In genomic region chr16:43131077-43131476, GRCm38 (mm10) we compare ENCODE assay signal across 16 mouse cellular contexts.
A peak's percentile ranks its signal among the peaks of the same experiment; 100 is the strongest.
DNase-seq lines count a peak whose midpoint lies in the region; ATAC-seq lines count a peak whose summit lies in the region.
"Had no signal": no experiment of that assay in that cellular context is flagged by ENCODE, and none has a peak within 500 bp of the region (broad histone marks: within the 10 kb centered on the region; RNA-seq: fewer than 3 reads in every experiment).

No protein-coding gene starts in this region.

- no peaks in the 10 kb centered on the region for H3K9me3 ChIP-seq in forebrain, embryonic 16.5 days (ENCODE audit: control insufficient read depth, low read length)
- no peaks in the 10 kb centered on the region for H3K9me3 ChIP-seq in forebrain, embryonic 11.5 days (ENCODE audit: control insufficient read depth, low read length)
- no peaks in the 10 kb centered on the region for H3K9me3 ChIP-seq in midbrain, embryonic 16.5 days (replicated peaks; ENCODE audit: control insufficient read depth, low read length, poor library complexity, severe bottlenecking)
- H3K9me3 ChIP-seq in midbrain, embryonic 13.5 days, result no peaks in the 10 kb centered on the region
- H3K9me3 ChIP-seq: midbrain, embryonic 12.5 days; neural tube, embryonic 12.5 days; stomach, embryonic 15.5 days had no signal

- no peak overlapping the region for H3K4me3 ChIP-seq in forebrain, embryonic 16.5 days (replicated peaks; ENCODE audit: low read length)
- H3K4me3 ChIP-seq in forebrain, embryonic 11.5 days (ENCODE audit: low read depth, low read length), result no peak overlapping the region
- no peak overlapping the region for H3K4me3 ChIP-seq in midbrain, embryonic 16.5 days (ENCODE audit: low read depth, low read length)
- no peak overlapping the region for H3K4me3 ChIP-seq in midbrain, embryonic 13.5 days (replicated peaks)
- H3K4me3 ChIP-seq: midbrain, embryonic 12.5 days; neural tube, embryonic 12.5 days; stomach, embryonic 15.5 days had no signal

- H3K4me1 ChIP-seq in forebrain, embryonic 16.5 days (replicated peaks; ENCODE audit: control insufficient read depth, insufficient read depth, low read length), result peaks cover 11% of the 10 kb centered on the region
- H3K4me1 ChIP-seq in forebrain, embryonic 11.5 days (replicated peaks; ENCODE audit: control insufficient read depth, insufficient read depth, low read length), result no peaks in the 10 kb centered on the region
- no peaks in the 10 kb centered on the region for H3K4me1 ChIP-seq in midbrain, embryonic 16.5 days (ENCODE audit: control insufficient read depth, insufficient read depth, low read length)
- H3K4me1 ChIP-seq in midbrain, embryonic 13.5 days (replicated peaks), result peaks cover 6% of the 10 kb centered on the region; the same call in 1 of the 2 replicates
- H3K4me1 ChIP-seq: stomach, embryonic 15.5 days had no signal

- peak overlapping the region; percentile 61; the same call in 1 of the 2 replicates for H3K27ac ChIP-seq in forebrain, embryonic 16.5 days (ENCODE audit: low read length)
- no peak overlapping the region for H3K27ac ChIP-seq in forebrain, embryonic 11.5 days (ENCODE audit: low read depth, low read length)
- H3K27ac ChIP-seq in midbrain, embryonic 16.5 days (ENCODE audit: low read length), result peak overlapping the region; percentile 41; the same call in 1 of the 2 replicates
- H3K27ac ChIP-seq in midbrain, embryonic 13.5 days, result no peak overlapping the region
- H3K27ac ChIP-seq: midbrain, embryonic 12.5 days; neural tube, embryonic 12.5 days; stomach, embryonic 15.5 days had no signal

- H3K27me3 ChIP-seq in forebrain, embryonic 16.5 days (replicated peaks; ENCODE audit: control insufficient read depth, insufficient read depth, low read length), result no peaks in the 10 kb centered on the region
- H3K27me3 ChIP-seq in forebrain, embryonic 11.5 days (ENCODE audit: control insufficient read depth, insufficient read depth, low read length), result no peaks in the 10 kb centered on the region
- no peaks in the 10 kb centered on the region for H3K27me3 ChIP-seq in midbrain, embryonic 16.5 days (ENCODE audit: control insufficient read depth, insufficient read depth, low read depth, low read length)
- no peaks in the 10 kb centered on the region for H3K27me3 ChIP-seq in midbrain, embryonic 13.5 days
- H3K27me3 ChIP-seq: midbrain, embryonic 12.5 days; neural tube, embryonic 12.5 days; Patski; stomach, embryonic 15.5 days had no signal

- DNase-seq in forebrain, embryonic 11.5 days (ENCODE audit: low spot score), result no peak
- DNase-seq in gonadal fat pad, adult 2 months (ENCODE audit: low read depth), result peak; percentile 4
- no peak for DNase-seq in right cerebral cortex, adult 18-20 months
- DNase-seq: gastrocnemius, postnatal 10 days; heart, postnatal 10 days; liver; lung, adult 18-20 months; lung, postnatal 36 days had no signal

- no peak overlapping the region for H3K9ac ChIP-seq in forebrain, embryonic 16.5 days (replicated peaks; ENCODE audit: low read depth, low read length)
- H3K9ac ChIP-seq in forebrain, embryonic 11.5 days (ENCODE audit: low read length), result no peak overlapping the region
- H3K9ac ChIP-seq in midbrain, embryonic 16.5 days (ENCODE audit: low read depth, low read length), result no peak overlapping the region
- H3K9ac ChIP-seq in midbrain, embryonic 13.5 days (replicated peaks), result no peak overlapping the region
- H3K9ac ChIP-seq: midbrain, embryonic 12.5 days; neural tube, embryonic 12.5 days; stomach, embryonic 15.5 days had no signal

- no peaks in the 10 kb centered on the region for H3K36me3 ChIP-seq in forebrain, embryonic 16.5 days (ENCODE audit: control insufficient read depth, insufficient read depth)
- H3K36me3 ChIP-seq in forebrain, embryonic 11.5 days (ENCODE audit: control insufficient read depth, insufficient read depth, low read length), result no peaks in the 10 kb centered on the region
- no peaks in the 10 kb centered on the region for H3K36me3 ChIP-seq in midbrain, embryonic 16.5 days (ENCODE audit: control insufficient read depth, insufficient read depth, low read length)
- no peaks in the 10 kb centered on the region for H3K36me3 ChIP-seq in midbrain, embryonic 13.5 days
- H3K36me3 ChIP-seq: midbrain, embryonic 12.5 days; neural tube, embryonic 12.5 days; stomach, embryonic 15.5 days had no signal

- peak; percentile 6; the same call in 1 of the 2 replicates for ATAC-seq in forebrain, embryonic 16.5 days
- no peak for ATAC-seq in forebrain, embryonic 11.5 days (replicated peaks; ENCODE audit: low FRiP score)
- ATAC-seq in midbrain, embryonic 16.5 days, result no peak
- no peak for ATAC-seq in midbrain, embryonic 13.5 days
- no peak for ATAC-seq in monocyte, adult 5-6 weeks (replicated peaks; ENCODE audit: insufficient number of reproducible peaks, low FRiP score, low TSS enrichment, poor library complexity, severe bottlenecking)
- ATAC-seq: Patski had no signal

- no peak overlapping the region for H3K4me2 ChIP-seq in forebrain, embryonic 16.5 days (ENCODE audit: low read length)
- no peak overlapping the region for H3K4me2 ChIP-seq in forebrain, embryonic 11.5 days (ENCODE audit: low read depth, low read length, severe bottlenecking)
- H3K4me2 ChIP-seq in midbrain, embryonic 16.5 days (ENCODE audit: low read length), result no peak overlapping the region
- no peak overlapping the region for H3K4me2 ChIP-seq in midbrain, embryonic 13.5 days (replicated peaks)
- H3K4me2 ChIP-seq: midbrain, embryonic 12.5 days; neural tube, embryonic 12.5 days; stomach, embryonic 15.5 days had no signal

Comparison
In these comparisons a context has a peak if more than half of its experiments do, and no peak if none do; other contexts are left out.
1. H3K27ac ChIP-seq: peak in forebrain, embryonic 16.5 days (single experiment) and midbrain, embryonic 16.5 days (single experiment); none in forebrain, embryonic 11.5 days (single experiment) and midbrain, embryonic 13.5 days (single experiment).